ENCODE assay signal across 33 mouse cellular contexts in genomic region chr5:112364184-112364797, GRCm38 (mm10). TPM values are rescaled to one million over a fixed set of nuclear protein-coding genes. Genes with fewer than 3 reads are reported as not detected.
DNase-seq lines count a peak whose midpoint lies in the region; ATAC-seq lines count a peak whose summit lies in the region.
"Had no signal": no experiment of that assay in that cellular context is flagged by ENCODE, and none has a peak within 500 bp of the region (broad histone marks: within the 10 kb centered on the region; RNA-seq: fewer than 3 reads in every experiment).

No protein-coding gene starts in this region.

- no peak for DNase-seq in embryonic facial prominence, embryonic 11.5 days (ENCODE audit: low spot score)
- DNase-seq in embryonic facial prominence, embryonic 10.5 days (ENCODE audit: low spot score): no peak
- no peak for DNase-seq in midbrain, embryonic 11.5 days (ENCODE audit: low spot score, missing footprints)
- no peak for DNase-seq in limb, embryonic 10.5 days (ENCODE audit: low spot score)
- DNase-seq in ovary, postnatal 36 days (ENCODE audit: low spot score): no peak
- DNase-seq in adrenal gland, postnatal 10 days: no peak
- DNase-seq: adrenal gland, postnatal 14 days; cerebellum, adult 11-12 months; cerebellum, postnatal 10 days; gastrocnemius, adult 2 months; gastrocnemius, postnatal 36 days; heart, adult 18-20 months; heart, postnatal 14 days; kidney, adult 2 months; kidney, postnatal 36 days; layer of hippocampus, postnatal 36 days; left cerebral cortex, postnatal 4 days; liver, embryonic 13.5 days; lung, adult 2 months; lung, postnatal 14 days; thymus, postnatal 4 days had no signal

- 0 out of 2 replicates have a peak, but pooled peaks have one; percentile 23 for ATAC-seq in embryonic facial prominence, embryonic 11.5 days (replicated peaks; ENCODE audit: insufficient number of reproducible peaks, low FRiP score, low TSS enrichment, low read depth)
- peak; percentile 43; the same call in 1 of the 2 replicates for ATAC-seq in midbrain, embryonic 13.5 days
- ATAC-seq in midbrain, embryonic 11.5 days (ENCODE audit: low FRiP score): no peak
- ATAC-seq in limb, embryonic 15.5 days (ENCODE audit: insufficient number of reproducible peaks, low FRiP score, low TSS enrichment, low read depth): peak; percentile 38
- ATAC-seq: forebrain, embryonic 13.5 days; hindbrain, postnatal 0 days; intestine, embryonic 15.5 days; Patski had no signal

- no peak overlapping the region for H3K4me3 ChIP-seq in embryonic facial prominence, embryonic 11.5 days (ENCODE audit: low read depth, low read length)
- no peak overlapping the region for H3K4me3 ChIP-seq in embryonic facial prominence, embryonic 10.5 days
- no peak overlapping the region for H3K4me3 ChIP-seq in midbrain, embryonic 13.5 days (replicated peaks)
- H3K4me3 ChIP-seq in midbrain, embryonic 11.5 days (ENCODE audit: low read depth, low read length): no peak overlapping the region
- no peak overlapping the region for H3K4me3 ChIP-seq in limb, embryonic 10.5 days
- H3K4me3 ChIP-seq in limb, embryonic 15.5 days: no peak overlapping the region
- H3K4me3 ChIP-seq: forebrain, embryonic 13.5 days; gastrocnemius, adult 2 months; heart, embryonic 12.5 days; intestine, embryonic 15.5 days; liver, embryonic 13.5 days; neural tube, embryonic 15.5 days had no signal

- no peak overlapping the region for H3K27ac ChIP-seq in embryonic facial prominence, embryonic 11.5 days (replicated peaks; ENCODE audit: low read depth, low read length)
- H3K27ac ChIP-seq in embryonic facial prominence, embryonic 10.5 days (replicated peaks): no peak overlapping the region
- H3K27ac ChIP-seq in midbrain, embryonic 13.5 days: no peak overlapping the region
- H3K27ac ChIP-seq in midbrain, embryonic 11.5 days (ENCODE audit: low read depth, low read length): no peak overlapping the region
- peak overlapping the region; percentile 20 for H3K27ac ChIP-seq in limb, embryonic 10.5 days
- 0 out of 2 replicates have a peak overlapping the region, but pooled peaks have one; percentile 18 for H3K27ac ChIP-seq in limb, embryonic 15.5 days
- H3K27ac ChIP-seq: forebrain, embryonic 13.5 days; gastrocnemius, adult 2 months; hindbrain, postnatal 0 days; intestine, embryonic 15.5 days; liver, embryonic 13.5 days; neural tube, embryonic 15.5 days had no signal

- no peaks in the 10 kb centered on the region; the same call in 1 of the 2 replicates for H3K36me3 ChIP-seq in embryonic facial prominence, embryonic 11.5 days (replicated peaks; ENCODE audit: control insufficient read depth, insufficient read depth, low read depth, low read length)
- peaks cover 86% of the 10 kb centered on the region for H3K36me3 ChIP-seq in embryonic facial prominence, embryonic 10.5 days (replicated peaks)
- peaks cover 65% of the 10 kb centered on the region for H3K36me3 ChIP-seq in midbrain, embryonic 13.5 days
- peaks cover 2% of the 10 kb centered on the region; the same call in 1 of the 2 replicates for H3K36me3 ChIP-seq in midbrain, embryonic 11.5 days (ENCODE audit: control insufficient read depth, insufficient read depth, low read length)
- peaks cover 84% of the 10 kb centered on the region for H3K36me3 ChIP-seq in limb, embryonic 10.5 days
- peaks cover 56% of the 10 kb centered on the region for H3K36me3 ChIP-seq in limb, embryonic 15.5 days

- no peak overlapping the region for H3K4me2 ChIP-seq in embryonic facial prominence, embryonic 11.5 days (ENCODE audit: low read depth, low read length)
- no peak overlapping the region for H3K4me2 ChIP-seq in midbrain, embryonic 13.5 days (replicated peaks)
- H3K4me2 ChIP-seq in midbrain, embryonic 11.5 days: no peak overlapping the region
- no peak overlapping the region for H3K4me2 ChIP-seq in limb, embryonic 15.5 days
- H3K4me2 ChIP-seq: forebrain, embryonic 13.5 days; heart, embryonic 12.5 days; intestine, embryonic 15.5 days; liver, embryonic 13.5 days; neural tube, embryonic 15.5 days had no signal

- H3K27me3 ChIP-seq in embryonic facial prominence, embryonic 11.5 days (ENCODE audit: control insufficient read depth, insufficient read depth, low read length): no peaks in the 10 kb centered on the region
- no peaks in the 10 kb centered on the region for H3K27me3 ChIP-seq in embryonic facial prominence, embryonic 10.5 days (replicated peaks; ENCODE audit: low read depth, poor library complexity, severe bottlenecking)
- H3K27me3 ChIP-seq in midbrain, embryonic 13.5 days: 0 out of 2 replicates have a peak, but pooled peaks cover 3% of the 10 kb centered on the region
- no peaks in the 10 kb centered on the region for H3K27me3 ChIP-seq in midbrain, embryonic 11.5 days (ENCODE audit: control insufficient read depth, insufficient read depth, low read length)
- no peaks in the 10 kb centered on the region for H3K27me3 ChIP-seq in limb, embryonic 10.5 days (ENCODE audit: low read depth, poor library complexity, severe bottlenecking)
- H3K27me3 ChIP-seq in limb, embryonic 15.5 days: no peaks in the 10 kb centered on the region
- H3K27me3 ChIP-seq: forebrain, embryonic 13.5 days; intestine, embryonic 15.5 days; liver, embryonic 13.5 days; neural tube, embryonic 15.5 days; Patski had no signal

- H3K9me3 ChIP-seq in embryonic facial prominence, embryonic 11.5 days (replicated peaks; ENCODE audit: control insufficient read depth, low read length): no peaks in the 10 kb centered on the region
- no peaks in the 10 kb centered on the region for H3K9me3 ChIP-seq in embryonic facial prominence, embryonic 10.5 days
- H3K9me3 ChIP-seq in midbrain, embryonic 13.5 days: no peaks in the 10 kb centered on the region
- no peaks in the 10 kb centered on the region for H3K9me3 ChIP-seq in midbrain, embryonic 11.5 days (ENCODE audit: control insufficient read depth, low read length)
- no peaks in the 10 kb centered on the region for H3K9me3 ChIP-seq in limb, embryonic 10.5 days (replicated peaks)
- H3K9me3 ChIP-seq in limb, embryonic 15.5 days: no peaks in the 10 kb centered on the region
- H3K9me3 ChIP-seq: forebrain, embryonic 13.5 days; heart, embryonic 12.5 days; intestine, embryonic 15.5 days; neural tube, embryonic 15.5 days had no signal

- WGBS in embryonic facial prominence, embryonic 11.5 days: 63% methylated on average over 10 of the region's 10 CpGs
- 64% methylated on average over 10 of the region's 10 CpGs for WGBS in embryonic facial prominence, embryonic 10.5 days
- 64% methylated on average over 10 of the region's 10 CpGs for WGBS in midbrain, embryonic 13.5 days
- WGBS in midbrain, embryonic 11.5 days: 72% methylated on average over 10 of the region's 10 CpGs
- 52% methylated on average over 10 of the region's 10 CpGs for WGBS in limb, embryonic 10.5 days
- 33% methylated on average over 10 of the region's 10 CpGs for WGBS in limb, embryonic 15.5 days

- no peak overlapping the region for H3K9ac ChIP-seq in embryonic facial prominence, embryonic 11.5 days (replicated peaks; ENCODE audit: low read length)
- no peak overlapping the region for H3K9ac ChIP-seq in midbrain, embryonic 13.5 days (replicated peaks)
- H3K9ac ChIP-seq in midbrain, embryonic 11.5 days (ENCODE audit: low read length): no peak overlapping the region
- H3K9ac ChIP-seq in limb, embryonic 15.5 days: no peak overlapping the region
- H3K9ac ChIP-seq: forebrain, embryonic 13.5 days; heart, embryonic 12.5 days; intestine, embryonic 15.5 days; liver, embryonic 13.5 days; neural tube, embryonic 15.5 days had no signal

- H3K4me1 ChIP-seq in embryonic facial prominence, embryonic 11.5 days (ENCODE audit: control insufficient read depth, insufficient read depth, low read length): no peaks in the 10 kb centered on the region; the same call in 1 of the 2 replicates
- peaks cover 11% of the 10 kb centered on the region; the same call in 1 of the 2 replicates for H3K4me1 ChIP-seq in embryonic facial prominence, embryonic 10.5 days
- peaks cover 9% of the 10 kb centered on the region for H3K4me1 ChIP-seq in midbrain, embryonic 13.5 days (replicated peaks)
- peaks cover under 1% of the 10 kb centered on the region for H3K4me1 ChIP-seq in midbrain, embryonic 11.5 days (ENCODE audit: control insufficient read depth, insufficient read depth, low read length)
- H3K4me1 ChIP-seq in limb, embryonic 10.5 days: peaks cover 15% of the 10 kb centered on the region
- H3K4me1 ChIP-seq in limb, embryonic 15.5 days: peaks cover 7% of the 10 kb centered on the region; the same call in 1 of the 2 replicates
- H3K4me1 ChIP-seq: intestine, embryonic 15.5 days had no signal

RNA-seq across cellular contexts. Expression of gene Gm6583, which starts 8.5 kb away (rescaled TPM):
- polyA plus RNA-seq in embryonic facial prominence, embryonic 11.5 days (2014; fragmentation: Nextera tagmentation; extraction: Ambion mirVana): 0.08 and 0.18 TPM in 2 replicates
- polyA plus RNA-seq in embryonic facial prominence, embryonic 10.5 days (2016; fragmentation: Nextera tagmentation; extraction: Ambion mirVana): 0.28 and 0.30 TPM in 2 replicates
- 0.14 and 0.17 TPM in 2 replicates for polyA plus RNA-seq in midbrain, embryonic 13.5 days (2015; fragmentation: Nextera tagmentation; extraction: Ambion mirVana)
- not detected in 2 replicates for polyA plus RNA-seq in midbrain, embryonic 11.5 days (2014; fragmentation: Nextera tagmentation; extraction: Ambion mirVana)
- 0.14 and 0.25 TPM in 2 replicates for polyA plus RNA-seq in limb, embryonic 10.5 days (2016; fragmentation: Nextera tagmentation; extraction: Ambion mirVana)
- polyA plus RNA-seq in limb, embryonic 15.5 days (2015; fragmentation: Nextera tagmentation; extraction: Ambion mirVana): 0.20 and 0.33 TPM in 2 replicates
- total RNA-seq in adrenal gland, postnatal 10 days (2021): under 1 TPM; 0.15 to 0.18 TPM
- total RNA-seq: adrenal gland, postnatal 14 days; common myeloid progenitor, adult 5-6 weeks; G1E; gastrocnemius, adult 2 months; gastrocnemius, postnatal 36 days; heart, adult 18-20 months; hindbrain, postnatal 0 days; layer of hippocampus, adult 8-10 months; layer of hippocampus, postnatal 36 days; left cerebral cortex, postnatal 4 days had no signal
- polyA plus RNA-seq: frontal cortex, adult 2 months; G1E; kidney, adult 2 months; lung, adult 2 months had no signal

RNA-seq across cellular contexts. Expression of gene Hps4, which starts 21.4 kb away (rescaled TPM):
- 28.6 and 35.4 TPM in 2 replicates for polyA plus RNA-seq in embryonic facial prominence, embryonic 11.5 days (2014; fragmentation: Nextera tagmentation; extraction: Ambion mirVana)
- 36.1 and 36.9 TPM in 2 replicates for polyA plus RNA-seq in embryonic facial prominence, embryonic 10.5 days (2016; fragmentation: Nextera tagmentation; extraction: Ambion mirVana)
- polyA plus RNA-seq in midbrain, embryonic 13.5 days (2015; fragmentation: Nextera tagmentation; extraction: Ambion mirVana): 42.6 and 43.5 TPM in 2 replicates
- 28.5 and 31.9 TPM in 2 replicates for polyA plus RNA-seq in midbrain, embryonic 11.5 days (2014; fragmentation: Nextera tagmentation; extraction: Ambion mirVana)
- polyA plus RNA-seq in limb, embryonic 10.5 days (2016; fragmentation: Nextera tagmentation; extraction: Ambion mirVana): 38.9 and 39.1 TPM in 2 replicates
- polyA plus RNA-seq in limb, embryonic 15.5 days (2015; fragmentation: Nextera tagmentation; extraction: Ambion mirVana): 32.5 and 34.8 TPM in 2 replicates
- total RNA-seq in adrenal gland, postnatal 10 days (2021): 10 to 100 TPM; 25.7 to 29.6 TPM

RNA-seq across cellular contexts. Expression of gene Srrd, which starts 21.5 kb away (rescaled TPM):
- 45.7 and 52.8 TPM in 2 replicates for polyA plus RNA-seq in embryonic facial prominence, embryonic 11.5 days (2014; fragmentation: Nextera tagmentation; extraction: Ambion mirVana)
- polyA plus RNA-seq in embryonic facial prominence, embryonic 10.5 days (2016; fragmentation: Nextera tagmentation; extraction: Ambion mirVana): 48.2 and 51.6 TPM in 2 replicates
- polyA plus RNA-seq in midbrain, embryonic 13.5 days (2015; fragmentation: Nextera tagmentation; extraction: Ambion mirVana): 50.6 and 53.8 TPM in 2 replicates
- 46.0 and 46.8 TPM in 2 replicates for polyA plus RNA-seq in midbrain, embryonic 11.5 days (2014; fragmentation: Nextera tagmentation; extraction: Ambion mirVana)
- polyA plus RNA-seq in limb, embryonic 10.5 days (2016; fragmentation: Nextera tagmentation; extraction: Ambion mirVana): 56.2 and 59.2 TPM in 2 replicates
- 32.6 and 37.8 TPM in 2 replicates for polyA plus RNA-seq in limb, embryonic 15.5 days (2015; fragmentation: Nextera tagmentation; extraction: Ambion mirVana)
- total RNA-seq in adrenal gland, postnatal 10 days (2021): 10 to 100 TPM; 15.7 to 25.8 TPM

RNA-seq across cellular contexts. Expression of gene Asphd2, which starts 30.4 kb away (rescaled TPM):
- 27.9 and 31.6 TPM in 2 replicates for polyA plus RNA-seq in embryonic facial prominence, embryonic 11.5 days (2014; fragmentation: Nextera tagmentation; extraction: Ambion mirVana)
- polyA plus RNA-seq in embryonic facial prominence, embryonic 10.5 days (2016; fragmentation: Nextera tagmentation; extraction: Ambion mirVana): 23.7 and 27.3 TPM in 2 replicates
- 37.8 and 47.6 TPM in 2 replicates for polyA plus RNA-seq in midbrain, embryonic 13.5 days (2015; fragmentation: Nextera tagmentation; extraction: Ambion mirVana)
- polyA plus RNA-seq in midbrain, embryonic 11.5 days (2014; fragmentation: Nextera tagmentation; extraction: Ambion mirVana): 35.4 and 48.3 TPM in 2 replicates
- 22.0 and 23.6 TPM in 2 replicates for polyA plus RNA-seq in limb, embryonic 10.5 days (2016; fragmentation: Nextera tagmentation; extraction: Ambion mirVana)
- polyA plus RNA-seq in limb, embryonic 15.5 days (2015; fragmentation: Nextera tagmentation; extraction: Ambion mirVana): 13.0 and 18.5 TPM in 2 replicates
- total RNA-seq in adrenal gland, postnatal 10 days (2021): 1 to 10 TPM; 3.4 to 4.8 TPM
- polyA plus RNA-seq: G1E had no signal

RNA-seq across cellular contexts. Expression of gene Tfip11, which starts 38.1 kb away (rescaled TPM):
- polyA plus RNA-seq in embryonic facial prominence, embryonic 11.5 days (2014; fragmentation: Nextera tagmentation; extraction: Ambion mirVana): 19.3 and 23.0 TPM in 2 replicates
- 41.3 and 42.5 TPM in 2 replicates for polyA plus RNA-seq in embryonic facial prominence, embryonic 10.5 days (2016; fragmentation: Nextera tagmentation; extraction: Ambion mirVana)
- polyA plus RNA-seq in midbrain, embryonic 13.5 days (2015; fragmentation: Nextera tagmentation; extraction: Ambion mirVana): 35.9 and 36.3 TPM in 2 replicates
- 22.1 and 25.8 TPM in 2 replicates for polyA plus RNA-seq in midbrain, embryonic 11.5 days (2014; fragmentation: Nextera tagmentation; extraction: Ambion mirVana)
- 43.5 and 44.4 TPM in 2 replicates for polyA plus RNA-seq in limb, embryonic 10.5 days (2016; fragmentation: Nextera tagmentation; extraction: Ambion mirVana)
- polyA plus RNA-seq in limb, embryonic 15.5 days (2015; fragmentation: Nextera tagmentation; extraction: Ambion mirVana): 28.3 and 28.7 TPM in 2 replicates
- 10 to 100 TPM; 28.4 to 32.3 TPM for total RNA-seq in adrenal gland, postnatal 10 days (2021)

Comparison
In these comparisons a context has a peak if more than half of its experiments do, and no peak if none do; other contexts are left out.
1. H3K27ac ChIP-seq: peak in limb, embryonic 10.5 days (single experiment) and limb, embryonic 15.5 days (single experiment); none in embryonic facial prominence, embryonic 11.5 days (single experiment), embryonic facial prominence, embryonic 10.5 days (single experiment), midbrain, embryonic 13.5 days (single experiment) and midbrain, embryonic 11.5 days (single experiment).